Mouse (Mus musculus) stomach, postnatal 0 days (tissue): ENCODE data around the gene Cyp27a1.

Source experiments
- CTCF ChIP-seq: IDR thresholded peaks from 2 replicates; pipeline ENCODE4 v1.5.1; 2016; ENCODE audit warnings: antibody characterized with exemption, low read depth, mild to moderate bottlenecking, moderate library complexity
- EP300 ChIP-seq: optimal IDR thresholded peaks from 2 replicates; pipeline ENCODE3; 2016; ENCODE audit warnings: antibody characterized with exemption

- no peak for TF ChIP-seq CTCF
- TF ChIP-seq EP300 = no peak
These were observed 65.6 kb downstream of the Cyp27a1 start for GRCm38 (mm10) chr1:74778934-74779486.
